Mouse (Mus musculus) small intestine, adult 2 months (tissue): Measurements from ENCODE around the gene Fam163a.

Source experiments
- CTCF ChIP-seq: fragments of 200-500 bp; IDR thresholded peaks from 2 replicates; pipeline ENCODE4 v1.5.1; 2012; ENCODE audit warnings: low read depth, mild to moderate bottlenecking, control low read depth, inconsistent platforms, low read length, moderate library complexity, mixed read lengths; ENCODE audit not compliant: insufficient replicate concordance, insufficient read length; ENCODE audit errors: extremely low read depth
- POLR2A ChIP-seq: fragments of 200-500 bp; IDR thresholded peaks from 2 replicates; pipeline ENCODE4 v1.6.1; 2012; ENCODE audit warnings: low read depth, mild to moderate bottlenecking, control low read depth, inconsistent platforms, low read length, moderate library complexity

DNA sequence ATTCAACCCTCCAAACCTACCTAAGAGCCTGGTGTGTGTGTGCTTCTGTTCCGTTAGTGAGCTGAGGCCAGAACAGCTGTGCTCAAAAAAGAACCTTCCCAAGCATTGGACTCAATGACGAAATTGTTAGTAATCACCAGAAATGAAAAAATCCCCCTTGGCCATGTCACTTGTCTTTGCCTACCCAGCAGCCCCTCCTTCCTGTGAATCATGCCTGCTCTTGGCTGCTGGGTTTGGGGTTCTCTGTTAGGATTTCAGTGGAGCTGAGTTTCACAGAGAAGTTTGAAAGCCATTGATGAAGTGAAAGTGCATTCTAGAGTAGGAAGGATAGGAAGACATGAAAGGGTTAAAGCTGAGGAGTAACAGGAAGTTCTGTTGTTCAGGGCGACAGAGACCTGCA, 138.7 kb downstream of the Fam163a start:
- no peak for TF ChIP-seq POLR2A
- no peak for TF ChIP-seq CTCF
